Mouse (Mus musculus) heart, adult 2 months (tissue): ENCODE data around the gene Ascc1. TPM values are rescaled to one million over a fixed set of nuclear protein-coding genes. Genes with fewer than 3 reads are reported as not detected.

Source experiments
- DNase-seq, 2 experiments: peaks; one replicate each; pipeline ENCODE4 v3.0.0; 2021
- H3K27ac ChIP-seq: fragments of 200-600 bp; 2 replicates; pipeline ENCODE4 v1.8.1; 2022
- H3K27me3 ChIP-seq: fragments of 200-500 bp; 2 replicates; pipeline ENCODE4 v1.6.1; 2012; ENCODE audit warnings: mild to moderate bottlenecking, low read length, inconsistent platforms, mixed read lengths; ENCODE audit not compliant: control insufficient read depth, insufficient read depth
- H3K36me3 ChIP-seq: fragments of 200-500 bp; 2 replicates; pipeline ENCODE4 v1.6.1; 2012; ENCODE audit warnings: low read length, inconsistent platforms; ENCODE audit not compliant: control insufficient read depth, insufficient read depth
- H3K4me1 ChIP-seq: fragments of 200-500 bp; 2 replicates; pipeline ENCODE4 v1.6.1; 2011; ENCODE audit warnings: low read length; ENCODE audit not compliant: control insufficient read depth, insufficient read depth
- H3K4me3 ChIP-seq: fragments of 200-600 bp; 2 replicates; pipeline ENCODE4 v1.8.1; 2022
- H3K79me2 ChIP-seq: fragments of 200-500 bp; replicated peaks from 2 replicates; pipeline ENCODE4 v1.6.1; 2012; ENCODE audit warnings: mild to moderate bottlenecking, inconsistent platforms, low read length, moderate library complexity, mixed read lengths; ENCODE audit not compliant: control insufficient read depth, insufficient read depth
- H3K9ac ChIP-seq: fragments of 200-500 bp; 2 replicates; pipeline ENCODE4 v1.6.1; 2012; ENCODE audit warnings: low read depth, mild to moderate bottlenecking, control low read depth, inconsistent platforms, low read length, mixed read lengths
- CTCF ChIP-seq: fragments of 200-600 bp; IDR thresholded peaks from 2 replicates; pipeline ENCODE4 v1.8.1; 2022; ENCODE audit warnings: antibody characterized with exemption, mild to moderate bottlenecking, moderate library complexity
- EP300 ChIP-seq: fragments of 200-500 bp; IDR thresholded peaks from 2 replicates; pipeline ENCODE4 v1.6.1; 2011; ENCODE audit warnings: low read depth, low read length, control low read depth; ENCODE audit not compliant: insufficient read depth
- POLR2A ChIP-seq: fragments of 200-500 bp; IDR thresholded peaks from 2 replicates; pipeline ENCODE4 v1.6.1; 2011; ENCODE audit warnings: mild to moderate bottlenecking, low read depth, low read length, control low read depth; ENCODE audit not compliant: insufficient read depth
- WGBS: fragments of 180-500 bp; shearing (Covaris S2); methylation state at CpG from one replicate; pipeline ENCODE4 v1.1.7; 2018; 5-methylcytosine and 5-hydroxymethylcytosine counted together
- intact Hi-C: fragments of 180-260 bp; cut with DNase I; formaldehyde crosslinking; loops from one replicate; pipeline ENCODE4 v1.15.1; 2025
- polyA plus RNA-seq: library from polyadenylated mRNA; depleted of rRNA; stranded (reverse); fragments of >200 nt; gene quantifications from 2 replicates; pipeline ENCODE4 v1.2.3, GENCODE M21; 2012
- total RNA-seq, 2 experiments: library from RNA; stranded (reverse); gene quantifications; 2 replicates each; pipeline ENCODE4 v1.2.3; 2021

Gene Ascc1
- total and polyA plus RNA-seq, 3 experiments: 20.5 to 24.1 (median 22.5) TPM

DNA sequence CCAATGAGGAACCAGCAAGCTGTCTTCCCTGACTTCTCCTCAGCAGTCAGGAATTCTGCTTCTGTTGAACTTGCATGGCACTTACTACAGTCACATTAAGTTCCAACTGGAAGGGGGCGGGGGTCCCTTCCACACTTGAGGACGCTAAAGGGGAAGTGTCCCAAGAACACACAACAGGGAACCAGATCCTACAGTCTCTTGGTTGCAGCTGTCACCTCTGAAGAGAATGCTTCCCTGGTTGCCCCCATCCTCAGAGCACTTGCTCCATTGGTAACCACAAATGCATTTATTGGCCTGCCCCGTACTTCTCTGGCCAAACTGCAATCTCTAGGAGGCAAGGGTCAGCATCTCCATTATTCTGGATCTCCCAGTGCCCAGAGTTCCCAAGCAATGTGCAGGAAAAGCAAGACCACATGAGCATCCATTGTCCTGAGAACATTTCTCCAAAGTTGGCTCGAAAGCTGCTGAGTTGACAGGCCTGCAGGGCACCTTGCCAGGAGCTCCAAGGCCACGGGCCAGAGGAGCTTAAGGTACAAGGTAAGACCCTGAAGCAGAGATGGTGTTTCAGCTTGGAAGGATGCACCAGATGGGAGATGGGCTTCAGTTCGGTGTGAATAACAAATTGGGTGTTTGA, 35.2 kb upstream of the Ascc1 start:
- H3K4me1 ChIP-seq: peaks cover 35% of the 10 kb centered on the region
- no peak overlapping the region for H3K4me3 ChIP-seq
- no peaks in the 10 kb centered on the region for H3K79me2 ChIP-seq
- no peaks in the 10 kb centered on the region for H3K36me3 ChIP-seq
- no peak overlapping the region; the same call in 1 of the 2 replicates for H3K9ac ChIP-seq
- 38% methylated on average over 6 of the region's 6 CpGs for whole genome bisulfite sequencing
- peak; percentile 80 to 84 for DNase-seq
- intact Hi-C loops: no loop called here
- H3K27ac ChIP-seq: peak overlapping the region; percentile 60
- no peaks in the 10 kb centered on the region for H3K27me3 ChIP-seq
- 0 out of 2 replicates have a peak, but pooled peaks have one; percentile 28 for TF ChIP-seq POLR2A
- TF ChIP-seq CTCF: no peak
- TF ChIP-seq EP300: peak; percentile 59; the same call in 1 of the 2 replicates

GRCm38 (mm10) chr10:59969821-59970449, 32.7 kb upstream of the Ascc1 start:
- peak overlapping the region; percentile 78 for H3K9ac ChIP-seq
- H3K79me2 ChIP-seq: no peaks in the 10 kb centered on the region
- no peaks in the 10 kb centered on the region for H3K27me3 ChIP-seq
- WGBS: 1% methylated on average over 25 of the region's 25 CpGs
- no peak for TF ChIP-seq CTCF
- TF ChIP-seq POLR2A: peak; percentile 91
- peak; percentile 100 for TF ChIP-seq EP300
- peaks cover 11% of the 10 kb centered on the region for H3K36me3 ChIP-seq
- peak overlapping the region; percentile 98 for H3K27ac ChIP-seq
- intact Hi-C loops: loop anchor here (1.0 kb wide), 2 partner anchors 9 to 18 kb away; no protein-coding TSS in a partner anchor
- H3K4me1 ChIP-seq: peaks cover 53% of the 10 kb centered on the region
- DNase-seq: peak; percentile 90
- H3K4me3 ChIP-seq: peak overlapping the region; percentile 56

DNA sequence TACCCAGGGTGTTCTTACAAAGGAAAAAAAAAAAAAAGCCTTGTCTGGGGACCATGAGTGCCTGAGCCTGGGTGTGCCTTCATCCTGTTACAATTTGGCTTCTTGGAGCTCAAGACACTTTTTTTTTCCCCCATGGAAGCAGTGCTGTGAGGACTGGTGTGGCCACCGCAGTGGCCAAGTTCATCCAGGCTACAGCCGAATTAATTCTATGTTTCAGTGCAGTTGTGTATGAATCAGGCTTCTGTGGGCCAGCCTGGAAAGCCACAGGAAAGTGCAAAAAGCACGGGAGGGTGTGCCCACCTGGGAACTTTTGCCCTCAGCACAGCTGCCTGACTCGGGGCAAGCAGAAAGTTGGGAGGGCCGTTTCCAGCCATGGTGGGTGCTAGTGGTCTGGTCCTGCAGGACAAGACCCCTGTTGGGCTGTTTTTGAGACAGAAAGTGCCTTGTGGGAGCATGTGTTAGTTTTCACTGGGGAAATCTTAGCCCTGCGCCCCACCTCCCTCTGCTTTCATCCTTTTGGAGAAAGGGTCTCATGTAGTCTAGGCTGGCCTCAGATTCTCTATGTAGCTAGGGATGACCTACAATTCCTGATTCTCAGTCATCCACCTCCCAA, 32.0 kb upstream of the Ascc1 start:
- TF ChIP-seq CTCF (no peak), EP300 (peak; percentile 83; the same call in 1 of the 2 replicates), POLR2A (no peak; the same call in 1 of the 2 replicates)
- Histone ChIP-seq H3K79me2 (no peaks in the 10 kb centered on the region), H3K4me1 (peaks cover 56% of the 10 kb centered on the region), H3K9ac (peak overlapping the region; percentile 78), H3K27me3 (no peaks in the 10 kb centered on the region), H3K36me3 (peaks cover 11% of the 10 kb centered on the region), H3K4me3 (peak overlapping the region; percentile 56), H3K27ac (peak overlapping the region; percentile 98)
- 25% methylated on average over 6 of the region's 6 CpGs for WGBS
- DNase-seq: peak in 1 of 2 experiments; percentile 74
- intact Hi-C loops: loop anchor here (1.0 kb wide), 2 partner anchors 9 to 18 kb away; no protein-coding TSS in a partner anchor

DNA sequence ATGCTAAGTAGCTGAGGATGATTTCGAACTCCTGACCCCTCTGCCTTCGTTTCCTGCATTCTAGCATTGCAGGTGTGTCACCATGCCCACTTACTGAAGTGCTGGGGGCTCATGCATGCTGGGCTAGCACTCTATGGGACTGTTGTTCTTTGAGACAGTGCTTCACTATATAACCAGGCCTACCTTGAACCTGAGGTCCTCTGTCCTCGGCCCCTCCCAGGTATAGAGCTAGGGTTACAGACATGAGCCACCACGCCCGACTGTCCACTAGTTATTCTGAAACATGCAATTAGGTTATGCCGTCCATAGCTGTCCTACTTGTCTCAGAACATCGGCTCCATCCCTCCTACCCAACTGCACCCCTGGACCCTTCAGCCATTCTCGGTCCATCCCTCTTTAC, 30.8 kb upstream of the Ascc1 start:
- H3K9ac ChIP-seq: no peak overlapping the region
- H3K36me3 ChIP-seq: peaks cover 11% of the 10 kb centered on the region
- H3K27ac ChIP-seq: peak overlapping the region; percentile 98
- H3K4me1 ChIP-seq: peaks cover 57% of the 10 kb centered on the region
- no peak for TF ChIP-seq CTCF
- no peak for TF ChIP-seq EP300
- no peak for TF ChIP-seq POLR2A
- no peaks in the 10 kb centered on the region for H3K79me2 ChIP-seq
- WGBS: 96% methylated on average over 8 of the region's 8 CpGs
- no peaks in the 10 kb centered on the region for H3K27me3 ChIP-seq
- no peak overlapping the region for H3K4me3 ChIP-seq
- DNase-seq: no peak
- intact Hi-C loops: no loop called here

- DNase-seq: peak; percentile 75 to 88
- H3K4me3 ChIP-seq: no peak overlapping the region
- peaks cover 11% of the 10 kb centered on the region for H3K36me3 ChIP-seq
- WGBS: 31% methylated on average over 2 of the region's 2 CpGs
- H3K79me2 ChIP-seq: no peaks in the 10 kb centered on the region
- H3K4me1 ChIP-seq: peaks cover 55% of the 10 kb centered on the region
- intact Hi-C loops: no loop called here
- TF ChIP-seq CTCF (no peak), POLR2A (peak; percentile 56; the same call in 1 of the 2 replicates), EP300 (peak; percentile 100)
- H3K27ac ChIP-seq: peak overlapping the region; percentile 98
- H3K27me3 ChIP-seq: no peaks in the 10 kb centered on the region
- no peak overlapping the region for H3K9ac ChIP-seq
Measured at GRCm38 (mm10) chr10:59972534-59972933, 30.1 kb upstream of the Ascc1 start.

DNA sequence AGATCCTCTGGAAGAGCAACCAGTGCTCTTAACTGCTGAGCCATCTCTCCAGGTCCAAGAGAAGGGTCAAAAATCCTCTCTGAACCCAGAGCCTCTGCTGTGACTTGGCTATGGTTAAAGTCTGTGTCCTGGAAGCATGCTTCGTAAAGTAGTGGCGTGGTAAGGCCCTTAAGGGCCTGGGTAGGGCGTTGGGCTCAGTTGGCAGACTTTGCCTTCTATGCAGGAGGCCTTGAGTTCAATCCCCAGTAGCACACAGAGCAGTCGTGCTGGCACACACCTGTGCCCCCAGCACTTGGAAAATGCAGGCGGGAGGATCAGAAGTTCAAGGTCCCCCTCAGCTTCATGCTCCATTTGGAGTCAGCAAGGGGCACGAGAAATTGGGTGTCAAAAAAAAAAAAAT, 29.6 kb upstream of the Ascc1 start:
- peaks cover 14% of the 10 kb centered on the region for H3K36me3 ChIP-seq
- H3K4me1 ChIP-seq: peaks cover 55% of the 10 kb centered on the region
- 78% methylated on average over 6 of the region's 6 CpGs for WGBS
- H3K4me3 ChIP-seq: no peak overlapping the region
- TF ChIP-seq CTCF (no peak), POLR2A (no peak), EP300 (no peak)
- no peak overlapping the region for H3K9ac ChIP-seq
- H3K27me3 ChIP-seq: no peaks in the 10 kb centered on the region
- H3K27ac ChIP-seq: peak overlapping the region; percentile 98
- DNase-seq: no peak
- H3K79me2 ChIP-seq: no peaks in the 10 kb centered on the region
- intact Hi-C loops: no loop called here
